Mouse (Mus musculus): ENCODE data around the gene Itpr2. TPM values are rescaled to one million over a fixed set of nuclear protein-coding genes. Genes with fewer than 3 reads are reported as not detected.
A peak's percentile ranks its signal among the peaks of the same experiment; 100 is the strongest.

Itpr2 gene
- polyA plus RNA-seq, 1 experiment from 2014 or later: 14.4 TPM

GRCm38 (mm10) chr6:146170603-146171051 lies 331.4 kb downstream of the Itpr2 start:
- Histone ChIP-seq H3K36me3 (ENCODE audit: control insufficient read depth, insufficient read depth, low read length) (no peaks in the 10 kb centered on the region), H3K27ac (ENCODE audit: low read length) (no peak overlapping the region), H3K27me3 (ENCODE audit: control insufficient read depth, insufficient read depth, low read depth, low read length) (no peaks in the 10 kb centered on the region), H3K4me2 (ENCODE audit: low read depth, low read length) (no peak overlapping the region), H3K4me3 (ENCODE audit: low read length) (no peak overlapping the region), H3K9me3 (ENCODE audit: control insufficient read depth, low read length) (no peaks in the 10 kb centered on the region), H3K9ac (ENCODE audit: low read length) (no peak overlapping the region), H3K4me1 (replicated peaks; ENCODE audit: control insufficient read depth, insufficient read depth, low read length) (no peaks in the 10 kb centered on the region; the same call in 1 of the 2 replicates)
- 59% methylated on average over 14 of the region's 14 CpGs for WGBS
- ATAC-seq (ENCODE audit: low read depth): peak; percentile 61

DNA sequence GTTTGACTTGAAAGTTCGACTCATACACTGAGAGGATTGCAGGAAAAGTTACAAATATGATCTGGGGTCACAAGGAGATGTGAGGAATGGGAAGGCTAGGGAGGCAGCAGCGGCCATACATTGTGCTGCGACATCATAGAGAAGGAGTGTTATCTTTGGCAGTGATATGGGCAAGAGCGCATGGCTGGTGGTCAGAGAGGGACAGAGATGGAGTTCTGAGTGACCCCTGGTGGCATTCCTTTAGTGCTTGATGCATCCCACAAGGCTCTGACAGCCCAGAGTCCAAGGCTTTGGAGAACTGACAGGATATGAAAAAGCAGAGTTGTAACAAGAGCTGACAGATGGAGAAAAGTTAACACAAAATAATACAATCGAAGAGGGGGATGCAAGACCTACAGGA lies 334.8 kb downstream of the Itpr2 start:
- 0 out of 2 replicates have a peak, but pooled peaks have one; percentile 34 for ATAC-seq (ENCODE audit: low read depth)
- no peak overlapping the region for H3K27ac ChIP-seq (ENCODE audit: low read length)
- no peak overlapping the region for H3K4me3 ChIP-seq (ENCODE audit: low read length)
- no peaks in the 10 kb centered on the region for H3K36me3 ChIP-seq (ENCODE audit: control insufficient read depth, insufficient read depth, low read length)
- 49% methylated on average over 5 of the region's 5 CpGs for WGBS
- H3K9me3 ChIP-seq (ENCODE audit: control insufficient read depth, low read length): no peaks in the 10 kb centered on the region
- H3K4me2 ChIP-seq (ENCODE audit: low read depth, low read length): no peak overlapping the region
- no peak overlapping the region for H3K9ac ChIP-seq (ENCODE audit: low read length)
- no peaks in the 10 kb centered on the region for H3K27me3 ChIP-seq (ENCODE audit: control insufficient read depth, insufficient read depth, low read depth, low read length)
- H3K4me1 ChIP-seq (replicated peaks; ENCODE audit: control insufficient read depth, insufficient read depth, low read length): no peaks in the 10 kb centered on the region

- Histone ChIP-seq H3K4me3 (ENCODE audit: low read length) (no peak overlapping the region), H3K27me3 (ENCODE audit: control insufficient read depth, insufficient read depth, low read depth, low read length) (no peaks in the 10 kb centered on the region), H3K27ac (ENCODE audit: low read length) (no peak overlapping the region), H3K36me3 (ENCODE audit: control insufficient read depth, insufficient read depth, low read length) (no peaks in the 10 kb centered on the region), H3K4me2 (ENCODE audit: low read depth, low read length) (no peak overlapping the region), H3K9ac (ENCODE audit: low read length) (no peak overlapping the region), H3K9me3 (ENCODE audit: control insufficient read depth, low read length) (no peaks in the 10 kb centered on the region), H3K4me1 (replicated peaks; ENCODE audit: control insufficient read depth, insufficient read depth, low read length) (no peaks in the 10 kb centered on the region)
- ATAC-seq (ENCODE audit: low read depth): no peak
- WGBS: 66% methylated on average over 4 of the region's 4 CpGs
Measured at GRCm38 (mm10) chr6:146159641-146160040, 342.4 kb downstream of the Itpr2 start.

DNA sequence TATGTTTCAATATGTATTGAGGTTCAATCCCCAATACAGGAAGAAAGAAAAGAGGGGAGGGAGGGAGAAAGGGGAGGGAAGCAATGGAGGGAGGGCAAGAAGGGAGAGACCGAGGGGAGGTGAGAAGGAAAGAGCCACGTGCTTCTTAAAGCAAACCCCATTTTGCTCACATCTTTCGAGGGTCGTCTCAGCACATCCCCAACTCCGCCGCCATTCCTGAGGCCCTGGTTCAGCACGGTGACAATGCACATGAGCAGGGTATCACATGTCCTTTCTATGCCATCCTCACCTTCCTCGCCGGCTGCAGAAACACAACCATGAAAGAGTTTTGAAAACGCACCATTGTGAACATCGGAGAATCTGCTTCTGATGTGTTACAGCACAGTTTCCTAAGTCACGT lies 343.3 kb downstream of the Itpr2 start:
- ATAC-seq (ENCODE audit: low read depth): no peak
- WGBS: 93% methylated on average over 12 of the region's 12 CpGs
- Histone ChIP-seq H3K4me3 (ENCODE audit: low read length) (no peak overlapping the region), H3K4me2 (ENCODE audit: low read depth, low read length) (no peak overlapping the region), H3K9me3 (ENCODE audit: control insufficient read depth, low read length) (no peaks in the 10 kb centered on the region), H3K4me1 (replicated peaks; ENCODE audit: control insufficient read depth, insufficient read depth, low read length) (no peaks in the 10 kb centered on the region), H3K27me3 (ENCODE audit: control insufficient read depth, insufficient read depth, low read depth, low read length) (no peaks in the 10 kb centered on the region), H3K27ac (ENCODE audit: low read length) (no peak overlapping the region), H3K36me3 (ENCODE audit: control insufficient read depth, insufficient read depth, low read length) (no peaks in the 10 kb centered on the region), H3K9ac (ENCODE audit: low read length) (no peak overlapping the region)

- Histone ChIP-seq H3K4me2 (ENCODE audit: low read depth, low read length) (no peak overlapping the region), H3K4me1 (replicated peaks; ENCODE audit: control insufficient read depth, insufficient read depth, low read length) (no peaks in the 10 kb centered on the region), H3K9ac (ENCODE audit: low read length) (no peak overlapping the region), H3K27me3 (ENCODE audit: control insufficient read depth, insufficient read depth, low read depth, low read length) (no peaks in the 10 kb centered on the region), H3K27ac (ENCODE audit: low read length) (no peak overlapping the region), H3K36me3 (ENCODE audit: control insufficient read depth, insufficient read depth, low read length) (no peaks in the 10 kb centered on the region), H3K9me3 (ENCODE audit: control insufficient read depth, low read length) (no peaks in the 10 kb centered on the region), H3K4me3 (ENCODE audit: low read length) (no peak overlapping the region)
- ATAC-seq (ENCODE audit: low read depth): no peak
- WGBS: 76% methylated on average over 8 of the region's 8 CpGs
Measured at GRCm38 (mm10) chr6:146157983-146158535, 344.0 kb downstream of the Itpr2 start.

- ATAC-seq (ENCODE audit: low read depth): no peak
- H3K9me3 ChIP-seq (ENCODE audit: control insufficient read depth, low read length): no peaks in the 10 kb centered on the region
- no peaks in the 10 kb centered on the region for H3K36me3 ChIP-seq (ENCODE audit: control insufficient read depth, insufficient read depth, low read length)
- H3K4me2 ChIP-seq (ENCODE audit: low read depth, low read length): no peak overlapping the region
- no peak overlapping the region for H3K4me3 ChIP-seq (ENCODE audit: low read length)
- H3K9ac ChIP-seq (ENCODE audit: low read length): no peak overlapping the region
- H3K4me1 ChIP-seq (replicated peaks; ENCODE audit: control insufficient read depth, insufficient read depth, low read length): no peaks in the 10 kb centered on the region
- no peak overlapping the region for H3K27ac ChIP-seq (ENCODE audit: low read length)
- no peaks in the 10 kb centered on the region for H3K27me3 ChIP-seq (ENCODE audit: control insufficient read depth, insufficient read depth, low read depth, low read length)
- 92% methylated on average over 14 of the region's 14 CpGs for WGBS
Measured at GRCm38 (mm10) chr6:146157099-146157498, 344.9 kb downstream of the Itpr2 start.

GRCm38 (mm10) chr6:146156536-146156935 lies 345.5 kb downstream of the Itpr2 start:
- Histone ChIP-seq H3K4me1 (replicated peaks; ENCODE audit: control insufficient read depth, insufficient read depth, low read length) (no peaks in the 10 kb centered on the region), H3K9ac (ENCODE audit: low read length) (no peak overlapping the region), H3K4me3 (ENCODE audit: low read length) (no peak overlapping the region), H3K9me3 (ENCODE audit: control insufficient read depth, low read length) (no peaks in the 10 kb centered on the region), H3K4me2 (ENCODE audit: low read depth, low read length) (no peak overlapping the region), H3K36me3 (ENCODE audit: control insufficient read depth, insufficient read depth, low read length) (no peaks in the 10 kb centered on the region), H3K27me3 (ENCODE audit: control insufficient read depth, insufficient read depth, low read depth, low read length) (no peaks in the 10 kb centered on the region), H3K27ac (ENCODE audit: low read length) (no peak overlapping the region)
- no peak for ATAC-seq (ENCODE audit: low read depth)
- whole genome bisulfite sequencing: 71% methylated on average over 6 of the region's 6 CpGs

DNA sequence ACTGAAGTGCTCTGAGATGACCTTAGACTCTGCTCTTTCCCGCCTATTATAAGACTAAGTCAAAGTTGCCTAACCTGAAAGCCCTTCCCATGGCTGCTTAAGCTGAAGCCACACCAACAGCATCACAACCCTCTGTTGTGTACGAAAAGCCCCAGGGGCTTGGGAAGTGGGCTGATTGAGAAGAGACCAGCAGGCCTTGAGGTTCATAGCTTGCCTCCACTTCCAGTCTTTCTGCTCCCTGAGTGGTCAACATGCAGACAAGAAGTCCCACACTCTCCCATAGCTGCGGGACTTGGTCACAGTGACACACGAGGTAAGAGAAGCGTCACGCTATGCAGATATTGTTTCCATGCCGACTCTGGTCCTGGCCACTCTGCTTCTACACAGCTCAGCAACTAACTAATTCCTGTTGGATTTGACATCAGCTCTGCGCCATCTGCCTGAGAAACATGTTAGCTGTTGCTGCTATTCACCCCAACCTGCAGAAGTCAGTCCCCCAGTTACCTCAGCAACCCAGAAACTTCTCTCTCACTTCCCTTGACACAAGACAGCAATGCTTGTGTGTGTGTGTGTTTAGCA lies 346.8 kb downstream of the Itpr2 start:
- Histone ChIP-seq H3K36me3 (ENCODE audit: control insufficient read depth, insufficient read depth, low read length) (no peaks in the 10 kb centered on the region), H3K27ac (ENCODE audit: low read length) (no peak overlapping the region), H3K27me3 (ENCODE audit: control insufficient read depth, insufficient read depth, low read depth, low read length) (no peaks in the 10 kb centered on the region), H3K4me1 (replicated peaks; ENCODE audit: control insufficient read depth, insufficient read depth, low read length) (no peaks in the 10 kb centered on the region), H3K4me3 (ENCODE audit: low read length) (no peak overlapping the region), H3K4me2 (ENCODE audit: low read depth, low read length) (no peak overlapping the region), H3K9me3 (ENCODE audit: control insufficient read depth, low read length) (no peaks in the 10 kb centered on the region), H3K9ac (ENCODE audit: low read length) (no peak overlapping the region)
- 78% methylated on average over 8 of the region's 8 CpGs for WGBS
- ATAC-seq (ENCODE audit: low read depth): no peak

DNA sequence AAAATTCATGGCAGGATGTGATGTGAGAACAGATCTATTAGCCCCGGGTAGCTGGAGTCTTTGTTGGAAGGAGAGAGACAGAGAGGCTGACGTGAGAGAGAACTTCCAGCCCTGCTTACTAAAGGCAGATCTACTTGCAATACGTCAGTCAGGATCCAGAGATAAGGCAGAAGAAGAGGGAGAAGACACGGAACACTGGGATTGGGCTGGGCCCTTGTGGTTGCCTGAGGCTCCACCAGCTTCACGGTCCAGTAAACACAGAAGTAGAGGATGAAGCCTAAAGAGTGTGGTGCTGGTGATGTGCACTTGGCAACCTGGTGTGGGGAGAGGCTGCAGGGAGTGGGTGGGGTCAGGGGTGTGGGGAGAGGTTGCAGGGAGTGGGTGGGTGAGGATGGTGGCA lies 349.2 kb downstream of the Itpr2 start:
- Histone ChIP-seq H3K27ac (ENCODE audit: low read length) (no peak overlapping the region), H3K4me3 (ENCODE audit: low read length) (no peak overlapping the region), H3K4me2 (ENCODE audit: low read depth, low read length) (no peak overlapping the region), H3K27me3 (ENCODE audit: control insufficient read depth, insufficient read depth, low read depth, low read length) (no peaks in the 10 kb centered on the region), H3K9me3 (ENCODE audit: control insufficient read depth, low read length) (no peaks in the 10 kb centered on the region), H3K9ac (ENCODE audit: low read length) (no peak overlapping the region), H3K36me3 (ENCODE audit: control insufficient read depth, insufficient read depth, low read length) (no peaks in the 10 kb centered on the region), H3K4me1 (replicated peaks; ENCODE audit: control insufficient read depth, insufficient read depth, low read length) (no peaks in the 10 kb centered on the region)
- no peak for ATAC-seq (ENCODE audit: low read depth)
- WGBS: 50% methylated on average over 5 of the region's 5 CpGs

Measured in lung, embryonic 16.5 days (tissue).